Mouse (Mus musculus) erythroblast, embryonic 14.5 days (primary cell): ENCODE data around the gene Klhl22. TPM values are rescaled to one million over a fixed set of nuclear protein-coding genes. Genes with fewer than 3 reads are reported as not detected.

Source experiments
- H3K27me3 ChIP-seq: 2 replicates; pipeline ENCODE4 v1.6.1; 2012; ENCODE audit warnings: inconsistent platforms; ENCODE audit not compliant: control insufficient read depth
- H3K36me3 ChIP-seq: 2 replicates; pipeline ENCODE4 v1.6.1; 2012; ENCODE audit warnings: mild to moderate bottlenecking, inconsistent platforms; ENCODE audit not compliant: control insufficient read depth
- H3K4me1 ChIP-seq: 2 replicates; pipeline ENCODE4 v1.6.1; 2012; ENCODE audit warnings: inconsistent platforms; ENCODE audit not compliant: control insufficient read depth
- H3K4me3 ChIP-seq: replicated peaks from 2 replicates; pipeline ENCODE3; 2012; ENCODE audit warnings: moderate library complexity, mild to moderate bottlenecking, inconsistent platforms
- H3K9me3 ChIP-seq: 2 replicates; pipeline ENCODE4 v1.6.1; 2012; ENCODE audit warnings: low read length, inconsistent platforms, mixed read lengths; ENCODE audit not compliant: control insufficient read depth
- GATA1 ChIP-seq: IDR thresholded peaks from 2 replicates; pipeline ENCODE4 v1.6.1; 2012; ENCODE audit warnings: low read length, inconsistent platforms, mixed read lengths
- TAL1 ChIP-seq: IDR thresholded peaks from 3 replicates; pipeline ENCODE4 v1.6.1; 2012; ENCODE audit warnings: low read length, inconsistent platforms, mixed read lengths
- polyA plus RNA-seq: library from polyadenylated mRNA; stranded (reverse); fragments of >175 nt; gene quantifications from 2 replicates; pipeline ENCODE4 v1.2.3, GENCODE M21; 2012

Klhl22 gene
- polyA plus RNA-seq = 0.22 and 1.5 TPM in 2 replicates

DNA sequence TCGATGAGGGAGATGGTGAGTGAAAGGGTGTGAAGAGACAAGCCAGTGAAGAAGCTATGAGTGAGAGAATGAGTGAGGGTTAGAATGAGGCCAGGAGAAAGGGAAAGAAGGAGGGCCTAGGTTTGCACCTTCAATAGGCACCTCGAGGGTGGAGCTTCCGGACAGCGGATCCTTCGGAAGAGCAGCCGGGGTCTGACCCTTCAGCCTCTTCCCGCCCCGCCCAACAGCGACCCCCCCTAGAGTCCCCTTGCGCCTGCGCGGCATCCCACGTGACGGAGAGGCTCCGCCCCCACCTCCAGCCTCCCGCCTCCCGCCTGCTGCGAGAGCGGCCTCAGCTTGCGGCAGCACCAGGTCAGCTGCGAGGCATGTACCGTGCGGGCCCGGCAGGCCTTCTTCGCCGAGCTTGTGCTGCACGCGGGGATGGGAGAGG, at the start of gene Klhl22:
Gene Klhl22, plus strand, starts transcription at position 275 of the 430 bp plus-strand sequence.
- H3K4me3 ChIP-seq = peak within 1 kb of the TSS; percentile 65
- peaks cover 44% of the 10 kb centered on the region for H3K4me1 ChIP-seq
- TF ChIP-seq GATA1 (no peak), TAL1 (no peak)

DNA sequence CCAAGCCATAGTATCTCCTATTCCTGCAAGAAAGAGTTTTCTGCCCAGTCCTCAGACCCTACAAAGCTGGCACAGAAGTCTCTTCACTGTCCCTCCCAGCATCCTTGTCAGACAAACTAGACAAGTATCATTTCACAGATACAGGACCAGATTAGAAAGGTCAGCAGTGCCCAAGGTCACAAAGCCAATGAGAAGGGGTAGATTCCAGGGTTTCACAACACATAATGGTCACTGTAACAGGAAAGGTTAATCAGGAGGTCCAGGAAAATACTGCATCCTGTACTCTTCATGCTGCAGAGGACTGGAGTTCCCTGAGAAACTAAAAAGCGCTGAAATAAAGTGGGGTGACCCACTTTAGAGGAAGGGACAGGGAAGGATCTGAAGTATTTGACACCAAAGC, 41.6 kb upstream of the Klhl22 start:
- no peak overlapping the region for H3K4me3 ChIP-seq
- no peak for TF ChIP-seq GATA1
- TF ChIP-seq TAL1 = no peak
- H3K27me3 ChIP-seq = no peaks in the 10 kb centered on the region

More for the DNA sequence above, at the start of gene Klhl22:
- H3K27me3 ChIP-seq = peaks cover 37% of the 10 kb centered on the region
- H3K9me3 ChIP-seq = peaks cover 4% of the 10 kb centered on the region; the same call in 1 of the 2 replicates
- peaks cover 1% of the 10 kb centered on the region; the same call in 1 of the 2 replicates for H3K36me3 ChIP-seq

DNA sequence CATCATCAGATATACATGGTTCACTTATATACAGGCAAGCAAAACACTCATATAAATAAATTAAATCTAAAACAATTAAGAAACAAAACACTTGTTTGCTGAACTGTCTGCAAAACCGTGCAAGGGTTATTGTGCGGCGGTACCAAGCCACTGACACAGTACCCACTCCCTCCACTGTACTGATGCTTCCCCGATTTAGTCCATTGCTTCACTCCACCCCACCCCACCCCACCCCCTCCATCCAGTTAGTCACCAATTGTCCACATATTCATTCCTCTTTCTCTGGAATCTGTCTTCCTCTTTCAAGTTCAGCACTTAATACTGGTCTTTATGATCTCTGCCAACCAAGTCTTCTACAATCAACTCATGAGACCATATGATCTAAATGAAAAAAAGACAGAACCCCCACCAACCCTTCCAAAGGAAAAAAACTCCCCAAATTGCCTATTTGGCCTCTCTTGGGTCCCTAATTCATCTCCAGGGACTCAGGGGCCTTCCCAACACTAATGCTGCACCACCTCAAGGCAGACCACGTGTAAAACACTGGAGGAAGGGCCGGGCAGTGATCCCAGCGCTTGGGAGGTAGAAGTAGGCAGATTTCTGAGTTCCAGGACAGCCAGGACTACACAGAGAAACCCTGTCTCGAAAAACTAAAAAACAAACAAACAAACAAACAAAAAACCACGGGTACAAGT, 38.2 kb upstream of the Klhl22 start:
- Histone ChIP-seq H3K27me3 (no peaks in the 10 kb centered on the region), H3K4me1 (peaks cover 27% of the 10 kb centered on the region), H3K36me3 (peaks cover 18% of the 10 kb centered on the region), H3K9me3 (no peaks in the 10 kb centered on the region), H3K4me3 (peak overlapping the region; percentile 99)
- no peak for TF ChIP-seq TAL1
- TF ChIP-seq GATA1 = no peak

More for the DNA sequence above, 41.6 kb upstream of the Klhl22 start:
- no peaks in the 10 kb centered on the region for H3K9me3 ChIP-seq
- H3K36me3 ChIP-seq = peaks cover 23% of the 10 kb centered on the region
- peaks cover 25% of the 10 kb centered on the region for H3K4me1 ChIP-seq

DNA sequence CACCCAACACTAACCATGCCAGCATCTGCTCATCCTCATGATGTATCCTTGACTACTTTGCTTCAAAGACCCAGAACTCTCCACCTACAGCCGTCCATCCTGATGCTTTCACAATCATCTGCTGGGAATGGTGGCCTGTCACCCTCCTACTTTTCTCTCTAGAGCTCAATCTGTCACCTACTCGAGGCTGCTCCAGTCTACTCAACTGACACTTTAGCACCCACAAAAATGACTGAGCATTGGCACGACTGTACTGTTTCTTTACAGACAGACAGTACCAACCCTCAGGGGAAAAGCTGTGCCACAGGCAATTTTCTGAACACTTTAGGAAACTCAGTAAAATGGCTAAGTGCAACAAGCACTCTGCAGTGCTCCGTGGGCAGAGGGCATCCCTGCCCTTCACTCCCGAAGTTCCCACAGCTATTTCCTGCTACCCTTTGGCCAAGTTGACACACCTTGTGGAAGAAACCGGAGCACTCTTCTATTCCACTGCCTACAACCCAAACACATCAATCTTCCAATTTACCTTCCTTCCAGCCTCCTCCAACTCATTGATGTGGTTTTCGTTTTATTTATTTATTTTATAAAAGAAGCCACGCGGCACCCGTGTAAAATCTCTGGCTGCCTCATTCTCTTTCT, 37.5 kb upstream of the Klhl22 start:
- Histone ChIP-seq H3K27me3 (no peaks in the 10 kb centered on the region), H3K4me3 (peak overlapping the region; percentile 99), H3K9me3 (no peaks in the 10 kb centered on the region), H3K36me3 (peaks cover 15% of the 10 kb centered on the region), H3K4me1 (peaks cover 32% of the 10 kb centered on the region)
- TF ChIP-seq GATA1 (no peak), TAL1 (no peak)

DNA sequence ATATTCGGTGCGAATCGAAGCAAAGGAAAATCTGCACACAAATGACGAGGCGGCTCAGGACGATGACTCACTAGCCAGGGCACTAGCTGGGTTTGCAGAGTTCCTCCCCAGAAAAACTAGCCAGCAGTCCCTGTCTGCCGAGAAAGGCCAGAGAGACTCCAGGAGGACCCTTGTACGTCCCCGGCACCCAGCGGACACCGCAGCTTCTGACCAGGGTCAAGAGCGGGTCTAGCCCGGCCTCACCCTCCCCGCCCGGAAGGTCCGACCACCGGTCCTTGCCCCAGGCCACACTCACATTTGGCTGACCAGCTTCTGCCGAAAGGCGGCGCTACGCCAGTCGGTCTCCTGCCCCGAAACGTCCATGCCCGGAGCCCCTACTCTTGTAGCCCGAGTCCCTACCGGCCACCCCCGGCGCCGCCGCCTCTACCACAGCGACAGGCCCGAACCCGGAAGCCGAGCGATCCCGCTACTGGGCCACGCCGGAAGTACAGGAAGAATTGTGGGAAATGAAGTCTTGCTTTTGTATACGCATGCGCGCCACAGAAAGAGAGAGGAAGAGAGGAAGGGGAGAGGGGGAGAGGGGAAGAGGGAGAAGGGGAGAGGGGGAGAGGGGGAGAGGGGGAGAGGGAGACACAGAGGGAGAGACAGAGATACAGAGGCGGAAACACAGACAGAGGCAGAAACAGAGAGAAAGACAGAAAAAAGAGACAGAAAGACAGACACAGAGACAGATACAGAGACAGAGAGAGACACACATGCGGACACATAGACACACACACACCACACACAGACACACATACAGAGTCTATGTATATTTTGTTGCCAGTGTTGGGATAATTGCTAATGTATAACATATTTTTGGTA, 36.7 kb upstream of the Klhl22 start:
- Histone ChIP-seq H3K4me3 (peak overlapping the region; percentile 99), H3K36me3 (peaks cover 14% of the 10 kb centered on the region), H3K9me3 (no peaks in the 10 kb centered on the region), H3K4me1 (peaks cover 33% of the 10 kb centered on the region), H3K27me3 (no peaks in the 10 kb centered on the region)
- TF ChIP-seq GATA1 = no peak
- TF ChIP-seq TAL1 = no peak

DNA sequence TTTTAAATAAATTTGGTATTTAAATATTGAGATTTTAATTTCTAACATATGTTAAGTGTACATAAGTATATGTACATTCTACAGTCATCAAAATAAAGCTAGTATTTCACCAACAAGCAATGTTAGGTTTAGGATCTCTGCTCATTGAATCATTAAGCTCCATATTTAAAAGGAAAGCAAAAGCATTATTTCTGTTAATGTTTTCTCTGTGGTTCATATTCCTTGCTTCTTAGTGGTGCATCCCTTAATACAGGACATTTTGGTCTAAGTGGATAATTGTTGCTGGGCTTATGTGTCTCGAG, 36.1 kb upstream of the Klhl22 start:
- Histone ChIP-seq H3K36me3 (peaks cover 12% of the 10 kb centered on the region), H3K9me3 (no peaks in the 10 kb centered on the region), H3K27me3 (no peaks in the 10 kb centered on the region), H3K4me3 (peak overlapping the region; percentile 99), H3K4me1 (peaks cover 32% of the 10 kb centered on the region)
- TF ChIP-seq GATA1 (no peak), TAL1 (no peak)

DNA sequence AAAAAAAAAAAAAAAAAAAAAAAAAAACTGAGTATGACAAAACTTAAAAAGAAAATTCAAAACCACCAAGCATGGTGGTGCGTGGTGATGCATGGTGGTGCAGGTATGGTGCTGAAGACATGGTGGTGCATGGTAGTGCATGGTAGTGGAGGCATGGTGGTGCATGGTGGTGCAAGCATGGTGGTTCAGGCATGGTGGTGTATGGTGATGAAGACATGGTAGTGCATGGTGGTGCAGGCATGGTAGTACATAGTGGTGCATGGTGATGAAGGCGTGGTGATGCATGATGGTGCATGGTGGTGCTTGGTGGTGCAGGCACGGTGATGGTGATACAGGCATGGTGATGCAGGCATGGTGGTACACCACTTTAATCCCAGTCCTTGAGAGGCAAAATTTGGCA, 35.0 kb upstream of the Klhl22 start:
- peak; percentile 31; the same call in 1 of the 3 replicates for TF ChIP-seq TAL1
- TF ChIP-seq GATA1 = no peak
- no peaks in the 10 kb centered on the region for H3K27me3 ChIP-seq
- peaks cover 32% of the 10 kb centered on the region for H3K4me1 ChIP-seq
- H3K36me3 ChIP-seq = peaks cover 11% of the 10 kb centered on the region
- no peaks in the 10 kb centered on the region for H3K9me3 ChIP-seq
- H3K4me3 ChIP-seq = no peak overlapping the region

DNA sequence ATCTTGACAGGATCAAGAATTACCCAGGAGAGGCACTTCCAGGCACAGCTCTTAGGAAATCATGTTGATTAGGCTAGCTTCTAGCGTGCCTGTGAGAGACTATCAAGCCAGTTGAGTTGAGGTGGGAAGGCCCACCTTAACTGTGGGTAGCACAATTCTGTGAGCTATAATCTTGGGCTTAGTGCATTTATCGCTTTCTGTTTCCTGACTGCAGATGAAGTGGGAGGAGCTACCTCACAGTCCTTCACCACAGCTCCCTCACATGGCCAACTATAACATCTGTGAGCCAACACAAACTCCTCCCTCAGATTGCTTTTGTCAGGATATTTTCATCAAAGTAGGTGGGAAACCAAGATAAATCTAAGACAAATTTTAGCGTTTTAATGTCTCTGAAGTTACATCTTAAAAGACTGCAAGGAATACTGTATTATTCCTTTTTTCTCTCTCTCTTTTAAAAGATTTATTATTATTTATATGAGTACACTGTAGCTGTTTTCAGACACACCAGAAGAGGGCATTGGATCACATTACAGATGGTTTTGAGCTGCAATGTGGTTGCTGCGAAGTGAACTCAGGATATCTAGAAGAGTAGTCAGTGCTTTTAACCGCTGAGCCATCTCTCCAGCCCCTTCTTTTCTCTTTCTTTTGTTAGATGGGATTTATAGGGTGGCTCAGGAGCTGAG, 32.1 kb upstream of the Klhl22 start:
- Histone ChIP-seq H3K9me3 (no peaks in the 10 kb centered on the region), H3K27me3 (peaks cover 4% of the 10 kb centered on the region), H3K4me3 (peak overlapping the region; percentile 8), H3K36me3 (no peaks in the 10 kb centered on the region), H3K4me1 (peaks cover 15% of the 10 kb centered on the region)
- no peak for TF ChIP-seq GATA1
